Mouse (Mus musculus) MN1 (cell line): Measurements from ENCODE around the gene Mitf.

Experiments used
- DNase-seq: peaks from one replicate; pipeline ENCODE4 v3.0.0-alpha.2; 2016; ENCODE audit warnings: low spot score

Gene Mitf

DNA sequence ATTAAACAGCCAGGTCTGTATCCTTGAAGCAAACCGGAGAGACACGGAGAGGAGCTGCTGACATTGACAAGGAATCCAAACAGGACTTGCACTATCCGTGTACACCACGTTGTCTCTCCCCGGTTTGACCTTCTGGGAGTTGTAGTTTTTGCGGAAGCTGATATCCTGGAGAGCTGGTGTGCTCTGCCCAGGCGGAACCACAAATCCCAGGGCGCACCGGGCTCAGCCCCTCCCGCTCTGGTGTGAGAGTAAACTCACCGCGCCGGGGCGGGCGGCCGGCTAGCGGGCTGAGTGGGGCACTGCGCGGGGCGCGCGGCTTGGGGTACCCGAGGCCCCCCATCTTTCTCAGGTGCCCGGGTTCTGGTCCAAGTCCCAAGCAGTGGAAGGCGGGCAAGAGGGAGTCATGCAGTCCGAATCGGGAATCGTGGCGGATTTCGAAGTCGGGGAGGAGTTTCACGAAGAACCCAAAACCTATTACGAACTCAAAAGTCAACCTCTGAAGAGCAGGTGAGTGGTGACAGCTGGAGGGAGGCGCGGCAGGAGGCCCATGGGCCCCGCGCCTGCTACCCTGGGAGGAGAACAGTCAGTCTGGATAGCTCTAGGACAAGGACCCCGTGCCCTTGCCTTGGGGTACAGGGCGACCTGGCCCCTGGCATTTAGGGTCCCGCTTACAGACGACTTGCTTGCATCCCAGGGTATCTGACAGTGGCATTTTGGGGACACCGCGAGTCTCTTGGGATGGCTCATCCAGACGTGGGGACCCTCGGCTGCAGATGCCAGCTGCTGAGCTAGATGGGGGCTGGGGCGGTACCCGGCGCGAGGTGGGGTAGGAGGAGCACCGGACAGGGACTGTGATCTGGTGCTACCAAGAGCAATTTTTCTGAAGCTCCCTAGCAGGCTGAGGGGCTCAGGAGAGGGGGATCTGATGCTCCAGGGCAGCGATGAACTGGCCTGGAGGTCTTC, at the start of gene Mitf:
Gene Mitf (plus strand): TSS at position 272 of the 963 bp plus-strand sequence.
- peak; percentile 95 for DNase-seq

- no peak for DNase-seq
These were observed 49.5 kb upstream of the Mitf start for GRCm38 (mm10) chr6:97757361-97757760.

DNA sequence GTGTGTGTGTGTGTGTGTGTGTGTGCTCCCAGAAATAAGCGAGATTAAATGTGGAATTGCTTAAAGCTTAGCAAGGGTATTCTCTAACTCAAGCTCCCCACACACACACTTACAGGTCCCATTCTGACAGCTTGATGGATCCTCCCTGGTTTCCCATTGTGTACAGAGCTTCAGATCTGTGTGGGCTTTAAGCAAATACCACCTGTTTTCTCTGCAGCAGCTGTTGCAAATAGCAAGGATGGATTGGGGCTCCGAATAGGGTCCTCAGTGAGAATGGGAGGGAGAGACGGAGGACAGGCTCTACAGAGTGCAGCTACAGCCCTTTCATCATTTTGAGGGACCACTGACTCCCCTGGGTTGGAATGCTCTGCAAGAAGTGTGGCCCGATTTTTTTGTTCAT, 48.0 kb upstream of the Mitf start:
- DNase-seq, result no peak

- peak; percentile 69 for DNase-seq
These were observed 47.6 kb upstream of the Mitf start for GRCm38 (mm10) chr6:97759301-97759700.

- DNase-seq, result peak; percentile 77
These were observed 45.5 kb upstream of the Mitf start for GRCm38 (mm10) chr6:97761326-97761725.

DNA sequence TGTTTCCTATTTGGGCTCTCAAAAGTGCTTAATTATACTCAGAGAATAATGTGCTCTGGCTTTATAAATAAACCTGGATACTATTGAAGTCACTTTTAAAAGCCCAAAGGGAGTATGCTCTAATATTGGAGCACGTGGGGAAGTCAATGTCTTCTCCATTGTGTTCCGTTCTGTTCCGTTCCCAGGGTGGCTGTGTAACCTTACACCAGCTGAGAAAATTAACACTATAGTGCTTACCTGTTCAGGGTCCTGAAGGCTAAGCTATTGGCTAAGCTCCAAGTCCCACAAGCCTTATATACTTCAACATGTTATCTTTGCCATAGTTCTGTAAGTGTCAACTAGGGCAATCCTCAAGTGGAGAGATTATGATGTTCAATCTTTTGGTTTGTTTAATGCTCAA, 42.9 kb upstream of the Mitf start:
- DNase-seq, result no peak

- no peak for DNase-seq
These were observed 39.0 kb upstream of the Mitf start for GRCm38 (mm10) chr6:97767836-97768235.

DNA sequence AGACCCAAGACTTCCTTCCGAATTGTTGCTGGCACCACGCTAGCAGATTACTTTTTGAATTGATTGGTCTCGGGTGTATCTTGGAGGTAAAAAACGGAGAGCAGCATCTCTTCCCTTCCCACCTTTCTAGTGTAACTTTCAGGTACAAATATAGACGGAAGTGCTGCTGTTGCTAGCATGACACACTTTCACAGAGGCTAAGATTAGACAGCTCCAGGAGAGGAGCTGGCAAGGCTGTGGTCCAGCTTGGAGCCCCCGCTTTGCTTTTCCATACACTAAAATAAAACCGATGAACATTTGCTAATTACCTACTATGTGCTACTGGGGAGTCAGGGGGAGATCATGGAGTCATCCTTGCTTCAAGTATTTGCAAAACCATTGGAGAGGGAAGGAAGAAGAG, 37.3 kb upstream of the Mitf start:
- no peak for DNase-seq

- no peak for DNase-seq
These were observed 25.5 kb upstream of the Mitf start for GRCm38 (mm10) chr6:97781316-97781715.

- no peak for DNase-seq
These were observed 24.6 kb upstream of the Mitf start for GRCm38 (mm10) chr6:97782291-97782690.

DNA sequence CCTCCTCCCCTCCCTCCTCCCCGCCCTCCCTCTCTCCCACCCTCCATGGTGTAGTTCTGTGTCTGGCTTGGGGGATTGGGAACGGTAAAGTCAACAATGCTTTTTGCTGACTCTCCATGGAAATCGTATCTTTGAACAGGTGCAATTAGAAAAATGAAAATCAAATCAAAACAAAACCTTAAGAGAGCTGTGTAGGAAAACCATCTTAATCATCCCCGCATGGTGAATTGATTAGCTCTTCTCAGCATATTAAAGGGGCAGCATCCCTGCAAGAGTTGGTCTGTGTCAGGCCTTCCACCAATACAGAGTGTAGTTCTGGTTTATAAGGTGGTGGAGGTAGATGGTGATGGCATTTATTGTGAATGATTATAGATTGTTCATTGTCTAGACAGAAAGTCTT, 20.0 kb upstream of the Mitf start:
- no peak for DNase-seq

DNA sequence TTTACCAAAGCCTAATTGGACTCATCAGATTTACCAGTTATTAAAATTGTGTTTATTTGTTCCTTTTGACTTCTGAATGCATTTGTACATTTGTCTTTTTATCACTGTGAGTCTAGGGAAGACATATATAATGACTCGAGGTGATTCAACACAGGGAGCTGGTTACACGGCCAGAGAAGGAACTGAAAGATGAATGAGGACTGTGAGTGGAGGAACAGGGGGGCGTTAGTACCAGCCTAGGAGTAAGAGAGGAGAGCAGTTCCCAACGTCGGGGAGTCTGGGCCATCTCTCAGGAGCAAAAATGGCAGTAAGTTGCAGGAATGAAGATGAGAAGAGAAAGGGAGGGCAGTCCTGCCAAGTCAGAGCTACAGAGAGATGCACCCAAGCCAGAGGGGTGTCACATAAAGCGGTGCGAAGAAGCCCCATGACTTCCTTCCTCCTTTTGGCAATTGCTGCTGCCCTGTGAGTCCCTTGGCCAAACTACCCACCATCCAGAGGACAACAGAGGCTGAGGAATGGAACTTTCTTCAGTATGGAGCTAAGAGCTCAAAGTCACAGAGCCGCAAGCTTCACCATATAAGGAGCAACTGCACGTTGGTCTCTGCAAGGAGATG, 18.4 kb upstream of the Mitf start:
- DNase-seq, result no peak

- DNase-seq, result no peak
These were observed 17.2 kb upstream of the Mitf start for GRCm38 (mm10) chr6:97789700-97790099.

DNA sequence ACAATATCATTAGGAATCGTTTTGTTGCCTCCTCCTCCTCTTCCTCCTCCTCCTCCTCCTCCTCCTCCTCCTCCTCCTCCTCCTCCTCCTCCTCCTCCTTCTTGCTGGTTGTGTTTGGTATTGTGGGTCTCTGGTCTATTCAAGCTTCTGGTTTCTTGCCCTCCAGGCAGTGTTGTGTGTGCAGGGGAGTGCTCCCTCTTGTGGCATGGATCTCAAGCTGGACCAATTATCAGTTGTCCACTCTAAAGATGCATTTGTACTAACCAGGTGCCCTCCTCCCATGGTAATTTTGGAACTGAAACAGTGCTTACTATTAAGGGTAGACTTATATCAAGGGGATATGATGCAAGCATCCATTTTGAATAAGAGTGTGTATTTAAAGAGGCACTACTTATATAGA, 14.7 kb upstream of the Mitf start:
- DNase-seq, result no peak

DNA sequence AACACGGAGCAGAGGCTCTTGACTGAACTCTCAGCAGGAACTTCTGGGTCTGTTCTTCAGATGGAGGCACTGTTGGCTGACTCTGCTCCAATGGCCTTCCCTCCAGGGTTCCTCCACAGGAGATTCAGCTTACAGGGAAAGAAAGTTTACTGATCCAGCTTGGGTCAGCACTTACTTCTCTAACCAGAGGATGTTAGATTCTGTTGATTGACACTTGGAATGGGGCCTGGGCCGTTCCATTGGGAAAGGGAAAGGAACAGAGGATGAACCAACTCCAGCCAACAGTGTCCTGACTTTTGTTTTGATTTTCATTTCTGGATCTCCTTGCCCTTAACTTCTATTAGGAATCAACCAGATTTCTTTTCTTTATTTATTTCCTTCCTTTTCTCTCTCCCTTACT, 11.7 kb upstream of the Mitf start:
- no peak for DNase-seq

DNA sequence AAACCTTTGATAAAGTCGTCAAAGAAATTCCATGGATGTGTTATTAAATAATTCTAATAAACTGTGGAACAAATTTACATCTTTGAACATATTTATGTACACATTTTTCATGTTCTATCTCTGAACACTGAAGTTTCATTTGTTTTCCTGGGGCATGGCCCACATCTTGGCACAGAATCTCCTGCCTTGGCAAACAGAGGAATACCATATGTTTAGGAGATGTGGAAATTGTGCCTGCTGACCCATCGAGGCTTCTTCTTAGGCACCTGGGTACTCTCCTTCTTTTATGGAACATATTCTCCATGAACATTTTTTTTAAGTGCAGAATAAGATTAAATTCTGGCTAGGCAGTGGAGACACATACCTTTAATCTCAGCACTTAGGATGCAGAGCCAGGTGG, 6.2 kb upstream of the Mitf start:
- no peak for DNase-seq

DNA sequence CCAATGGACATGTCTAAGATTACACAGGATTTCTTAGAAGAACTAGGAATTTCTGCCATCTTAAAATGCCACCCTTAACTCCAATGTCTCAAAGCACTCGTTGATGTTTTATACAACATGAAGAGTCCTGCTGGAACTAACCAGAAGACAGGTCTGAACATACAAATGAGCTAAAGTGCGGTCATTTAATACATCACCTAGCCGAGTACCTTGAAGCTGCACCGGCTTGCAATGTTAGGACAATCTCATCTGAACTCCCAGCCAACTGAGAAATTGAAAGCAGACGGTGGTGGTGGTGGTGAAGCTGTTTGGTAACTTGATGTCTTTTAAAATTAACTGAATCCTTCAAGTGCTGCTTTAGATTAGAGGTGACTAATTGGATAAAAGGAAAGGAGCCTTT, 801 bp upstream of the Mitf start:
- peak; percentile 20 for DNase-seq

GRCm38 (mm10) chr6:97814191-97814590, 7.3 kb downstream of the Mitf start:
- no peak for DNase-seq

DNA sequence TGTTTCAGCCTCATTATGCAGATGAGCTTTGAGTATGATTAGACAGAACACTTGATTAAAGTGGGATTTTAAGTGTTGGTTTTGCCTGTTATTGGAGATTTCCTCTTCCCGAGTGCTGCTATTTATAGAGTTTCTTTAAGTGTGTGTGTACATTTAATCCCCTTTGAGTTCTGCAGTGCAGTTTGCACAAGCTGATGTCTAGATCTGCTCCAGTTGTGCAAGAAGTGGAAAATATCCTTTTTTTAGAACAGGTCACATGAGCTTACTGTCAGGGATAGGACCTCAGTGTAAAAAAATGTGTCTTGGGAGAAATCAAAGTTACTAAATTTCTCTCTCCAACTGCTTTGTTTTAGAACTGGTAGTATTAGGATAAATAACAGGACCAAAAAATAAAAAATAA, 8.9 kb downstream of the Mitf start:
- no peak for DNase-seq

- no peak for DNase-seq
These were observed 10.0 kb downstream of the Mitf start for GRCm38 (mm10) chr6:97816806-97817205.

GRCm38 (mm10) chr6:97818128-97818527, 11.3 kb downstream of the Mitf start:
- DNase-seq, result no peak

GRCm38 (mm10) chr6:97818948-97819347, 12.1 kb downstream of the Mitf start:
- DNase-seq, result no peak

DNA sequence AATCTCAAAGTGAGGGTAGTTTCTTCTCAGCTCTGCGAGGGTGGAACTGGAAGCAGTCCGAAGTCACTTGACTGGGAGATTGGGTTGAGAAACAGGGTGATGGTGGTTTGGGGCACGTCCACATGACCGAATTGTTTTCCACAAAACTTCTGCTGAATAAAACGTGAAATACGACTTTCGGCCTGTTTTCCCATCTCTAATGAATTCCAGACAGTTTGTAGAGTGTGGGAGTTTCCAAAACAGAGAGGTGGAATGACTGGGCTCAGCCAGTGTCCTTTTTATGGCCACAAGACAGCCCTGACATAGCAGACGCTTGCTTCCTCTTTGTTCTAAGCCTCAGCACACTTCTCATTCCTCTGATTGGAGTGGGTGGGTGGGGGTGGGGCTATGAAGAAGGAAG, 13.7 kb downstream of the Mitf start:
- no peak for DNase-seq

GRCm38 (mm10) chr6:97821811-97822210, 15.0 kb downstream of the Mitf start:
- DNase-seq, result no peak
